Mouse (Mus musculus) 3T3-L1 (cell line): ENCODE results near the gene Zfp316.

Source experiments
- DNase-seq: peaks from one replicate; pipeline ENCODE4 v3.0.0-alpha.2; 2015; ENCODE audit warnings: low read depth, low spot score

Gene Zfp316

DNA sequence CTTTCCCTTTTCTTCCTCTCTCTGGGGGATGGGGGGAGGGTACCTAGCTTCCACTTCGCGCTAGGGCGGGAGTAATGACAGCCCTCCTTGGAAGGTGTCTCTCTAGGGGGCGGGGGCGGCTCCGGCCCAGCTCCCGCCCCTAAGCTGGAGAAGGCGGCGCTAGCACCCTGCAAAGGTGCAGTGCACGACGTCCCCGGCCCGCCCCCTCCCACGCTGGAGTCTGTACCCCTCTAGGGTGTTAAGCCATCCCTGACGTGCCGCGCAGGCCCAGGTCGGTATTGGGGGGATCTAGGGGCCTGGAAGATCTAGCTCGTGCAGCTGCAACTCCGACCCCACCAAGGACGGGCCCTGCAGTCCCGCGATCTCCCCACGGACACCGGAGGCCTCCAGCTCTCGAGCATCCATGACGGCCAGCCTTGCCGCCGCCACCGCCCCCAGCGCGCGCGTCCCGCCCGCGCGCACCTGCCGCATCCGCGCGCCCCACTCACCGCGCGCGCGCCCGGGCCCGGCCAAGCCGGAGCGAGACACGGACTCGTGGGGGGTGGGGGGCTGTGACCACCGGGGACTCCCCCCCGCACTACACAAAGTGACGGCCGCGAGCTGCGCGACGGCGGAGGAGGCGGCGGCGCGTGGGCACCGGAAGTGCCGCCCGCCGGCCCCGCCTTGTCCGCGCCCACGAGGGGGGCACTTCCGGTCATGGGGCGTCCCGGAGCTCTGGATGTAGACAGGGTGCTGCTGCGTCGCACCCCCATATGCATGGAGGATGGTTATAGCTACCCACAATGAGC, at the start of gene Zfp316:
TSS of gene Zfp316 (minus strand) at position 660 of the 788 bp plus-strand sequence.
- peak; percentile 65 for DNase-seq

DNA sequence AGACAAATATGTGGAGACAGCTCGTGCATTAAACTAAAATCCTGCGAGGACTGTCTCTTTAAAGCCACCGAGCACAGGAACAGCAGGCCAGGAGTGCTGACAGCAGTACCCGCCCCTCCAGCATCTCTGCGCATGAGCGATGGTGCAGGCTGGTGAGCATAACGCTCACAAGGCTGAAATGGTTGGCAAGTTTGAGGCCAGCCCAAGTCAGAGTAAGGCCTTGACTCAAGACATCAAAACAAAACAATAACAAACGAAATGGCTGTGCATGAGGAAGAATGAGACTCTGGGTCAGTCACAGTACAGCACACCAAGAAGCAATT, 47.4 kb upstream of the Zfp316 start:
- no peak for DNase-seq

DNA sequence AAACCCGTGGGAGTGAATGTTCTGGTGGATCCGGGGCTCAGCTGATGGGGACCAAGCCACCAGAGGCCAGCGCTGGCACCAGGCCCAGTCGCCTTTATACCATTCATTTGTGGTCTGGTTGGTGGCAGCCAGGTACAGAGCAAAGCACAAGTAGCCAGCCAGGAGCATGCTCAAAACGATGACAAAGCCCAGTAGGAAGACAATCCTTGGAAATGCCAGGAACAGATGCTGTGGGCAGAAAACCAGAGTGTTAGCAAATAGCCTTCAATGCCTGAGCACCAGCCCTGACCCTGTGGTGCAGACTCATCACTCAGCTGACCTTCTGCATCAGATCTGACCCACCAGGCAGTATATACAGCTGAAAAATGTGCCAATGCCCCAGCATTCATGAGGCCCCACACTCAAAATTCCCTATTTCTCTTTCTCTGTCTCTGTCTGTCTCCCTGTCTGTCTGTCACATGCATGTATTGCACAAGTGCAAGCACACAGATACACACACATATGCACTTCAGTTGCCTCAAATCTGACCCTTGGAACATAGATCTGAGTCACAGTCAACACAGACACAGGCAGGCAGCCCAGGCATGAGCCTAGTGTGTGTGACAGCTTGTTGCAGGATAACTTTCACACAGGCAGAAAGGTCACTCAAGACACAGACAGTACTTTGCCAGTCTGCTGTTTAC, 46.9 kb upstream of the Zfp316 start:
- DNase-seq, result no peak

DNA sequence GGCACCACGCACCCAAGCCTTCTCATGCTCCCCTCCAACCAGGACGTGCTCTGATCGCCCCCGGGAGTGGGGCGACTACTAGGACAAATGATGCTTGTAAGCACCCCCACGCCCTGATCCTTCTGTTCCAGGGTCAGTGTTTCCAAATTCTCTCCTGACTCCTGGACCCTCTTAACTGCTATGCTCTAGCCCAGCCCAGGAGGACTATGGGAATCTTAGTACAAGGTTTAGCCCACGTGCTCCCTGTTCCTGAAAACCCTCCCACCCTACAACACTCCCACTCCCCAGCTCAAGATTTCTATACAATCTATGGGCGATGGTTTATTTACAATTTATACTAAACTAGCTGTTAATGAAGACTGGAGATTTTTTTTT, 45.7 kb upstream of the Zfp316 start:
- no peak for DNase-seq

DNA sequence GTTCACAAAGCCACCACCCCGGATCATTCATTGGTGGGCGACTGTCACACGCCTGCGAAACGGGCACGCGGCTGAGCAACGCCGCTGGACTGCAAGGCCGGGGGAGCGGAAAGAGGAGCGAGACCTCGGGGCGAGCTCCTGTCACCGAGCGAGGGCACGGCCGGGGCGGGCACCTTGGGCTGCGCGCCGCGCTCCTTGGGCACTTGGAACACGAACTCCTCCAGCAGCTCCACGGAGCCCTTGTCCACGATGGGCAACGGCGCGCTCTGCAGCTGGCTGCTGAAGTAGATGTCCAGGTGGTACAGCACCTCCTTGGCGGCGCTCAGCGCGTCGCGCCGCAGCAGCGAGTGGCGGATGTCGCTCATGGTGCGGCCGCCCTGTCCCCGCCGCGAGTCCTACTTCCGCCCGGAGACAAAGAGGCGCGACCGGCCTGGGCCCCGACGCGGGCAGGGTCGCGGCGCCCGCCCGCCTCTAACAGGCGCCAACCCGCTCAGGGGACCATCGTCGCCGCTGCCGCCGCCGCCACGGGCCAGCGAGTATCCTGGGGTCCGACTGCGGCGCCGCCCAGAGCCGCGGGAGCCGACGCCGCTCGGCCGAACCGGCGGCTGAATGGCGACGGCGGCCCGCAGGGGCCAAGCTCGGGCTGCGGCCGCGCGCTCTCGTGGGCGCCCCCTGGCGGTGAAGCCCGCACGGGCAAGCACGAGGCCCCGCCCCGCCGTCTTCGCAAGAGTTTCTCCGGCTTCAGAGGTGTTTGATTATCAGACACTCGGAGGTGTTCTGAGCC, 45.1 kb upstream of the Zfp316 start, which contains the start of gene E130309D02Rik:
TSS of gene E130309D02Rik (minus strand) at position 631 of the 784 bp plus-strand sequence.
- DNase-seq, result peak; percentile 73

DNA sequence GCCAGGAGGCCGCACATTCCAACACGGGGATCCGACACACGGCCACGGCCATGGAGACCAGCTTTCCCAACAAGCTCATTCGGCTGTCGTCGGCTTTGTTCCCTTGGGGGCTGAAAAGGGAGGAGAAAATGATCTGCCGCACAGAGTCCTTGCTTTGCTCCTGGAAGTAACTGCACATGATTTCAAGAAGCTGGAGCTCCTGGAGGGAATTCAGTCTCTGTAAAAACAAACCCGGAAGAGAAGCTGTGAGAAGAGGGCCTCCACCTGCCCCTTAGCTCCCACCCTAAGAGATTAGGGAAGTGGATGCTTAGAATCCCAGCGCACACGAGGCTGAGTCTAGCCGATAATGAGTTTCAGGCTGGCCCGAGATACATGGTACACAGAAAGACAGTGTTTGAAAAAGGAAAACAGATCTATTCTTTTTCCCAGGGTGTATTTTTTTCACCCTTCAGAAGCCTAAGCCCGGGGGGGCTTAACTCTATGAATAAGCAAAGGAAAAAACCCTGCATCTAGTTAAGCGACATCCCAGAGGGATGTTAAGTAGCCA, 44.4 kb upstream of the Zfp316 start:
- DNase-seq, result no peak

DNA sequence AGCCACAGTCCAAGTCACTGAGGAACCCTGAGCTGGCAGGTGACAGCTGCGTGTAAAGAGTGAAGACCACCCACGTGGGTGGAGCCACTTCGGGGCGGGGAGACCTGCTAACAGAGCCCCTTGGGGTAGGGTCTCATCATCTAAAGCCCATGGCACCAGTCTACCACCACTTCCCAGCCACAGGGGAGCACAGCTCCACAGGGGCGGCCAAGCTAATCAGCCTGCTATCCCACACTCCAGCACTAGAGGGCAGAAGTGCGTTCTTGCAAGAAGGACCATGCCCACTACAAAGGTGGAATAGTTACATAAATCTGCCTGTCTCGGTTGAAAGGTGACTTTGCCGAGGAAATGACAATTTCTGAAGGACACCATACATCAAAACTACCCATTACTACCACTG, 42.1 kb upstream of the Zfp316 start:
- peak; percentile 86 for DNase-seq

DNA sequence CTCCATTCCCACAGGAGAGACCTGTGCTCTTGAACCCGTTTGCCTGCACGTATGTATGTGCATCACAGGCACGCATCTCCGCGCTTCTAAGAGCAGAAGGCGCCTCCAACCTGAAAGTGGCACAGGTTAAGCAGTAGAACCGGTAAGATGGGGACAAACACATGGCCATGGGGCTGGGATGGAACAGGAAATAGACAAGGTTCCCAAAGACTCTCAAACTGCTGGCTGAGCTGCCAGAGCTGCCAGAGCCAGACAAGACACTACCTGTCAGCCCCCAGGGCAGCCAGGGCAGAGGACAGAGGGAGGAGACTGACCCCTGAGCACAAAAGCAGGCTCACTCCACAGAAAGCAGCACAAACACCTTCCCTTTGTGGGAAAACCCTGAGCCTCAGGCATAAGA, 40.1 kb upstream of the Zfp316 start:
- no peak for DNase-seq

DNA sequence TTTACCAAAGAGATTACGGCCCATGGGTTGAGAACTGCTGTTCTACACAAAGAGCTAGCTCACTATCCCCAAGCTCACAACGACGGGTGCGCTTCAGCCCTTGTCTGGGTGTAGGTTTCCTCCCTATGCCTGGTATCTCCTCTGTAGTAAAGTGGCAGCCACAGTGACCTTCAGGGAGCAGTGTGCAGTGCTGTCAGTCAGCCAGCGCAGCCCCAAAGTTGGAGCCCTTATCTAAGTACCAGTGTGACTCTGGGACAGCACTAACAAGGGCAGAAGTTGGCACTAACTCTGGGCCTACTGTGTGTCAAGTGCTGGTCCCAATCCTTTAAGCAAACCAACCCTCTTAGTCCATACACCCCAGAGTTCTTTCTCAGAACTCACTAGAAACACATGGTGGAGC, 39.0 kb upstream of the Zfp316 start:
- no peak for DNase-seq

DNA sequence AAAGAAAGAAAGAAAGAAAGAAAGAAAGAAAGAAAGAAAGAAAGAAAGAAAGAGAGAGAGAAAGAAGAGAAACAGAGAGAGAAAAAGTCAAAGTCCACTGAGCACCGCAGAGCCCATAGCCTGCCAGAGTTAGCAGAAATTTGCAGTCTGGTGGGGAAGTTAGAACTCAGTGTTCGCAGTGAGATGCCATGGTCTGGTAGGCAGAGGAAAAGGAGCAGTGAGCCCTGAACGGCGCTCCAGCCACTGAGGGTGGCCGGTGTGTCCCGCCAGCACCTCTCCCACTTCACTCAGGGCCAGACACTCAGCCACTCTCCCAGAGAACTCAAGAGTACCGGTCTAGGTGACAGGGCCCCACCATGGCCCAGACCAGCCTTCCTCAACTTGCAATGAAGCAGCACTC, 34.4 kb upstream of the Zfp316 start:
- DNase-seq, result no peak

DNA sequence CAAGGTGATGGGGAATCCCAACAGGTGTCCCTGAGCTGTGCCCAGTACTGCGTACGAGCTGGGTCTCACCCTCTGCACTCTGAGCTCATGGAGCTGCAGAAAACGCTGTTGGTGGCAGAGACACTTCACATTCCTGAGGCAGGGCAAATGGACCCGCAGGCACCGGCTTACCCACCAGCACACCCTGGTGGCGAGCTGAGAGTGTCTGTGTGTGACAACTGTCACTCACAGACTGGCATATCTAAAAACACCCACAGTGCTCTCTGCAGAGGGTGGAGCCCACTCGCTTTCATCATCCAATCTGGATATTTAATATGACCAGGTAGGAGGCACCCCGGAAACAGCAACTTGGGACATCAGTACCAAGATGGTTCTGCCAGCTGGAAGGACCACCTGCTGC, 31.5 kb upstream of the Zfp316 start:
- DNase-seq, result no peak

DNA sequence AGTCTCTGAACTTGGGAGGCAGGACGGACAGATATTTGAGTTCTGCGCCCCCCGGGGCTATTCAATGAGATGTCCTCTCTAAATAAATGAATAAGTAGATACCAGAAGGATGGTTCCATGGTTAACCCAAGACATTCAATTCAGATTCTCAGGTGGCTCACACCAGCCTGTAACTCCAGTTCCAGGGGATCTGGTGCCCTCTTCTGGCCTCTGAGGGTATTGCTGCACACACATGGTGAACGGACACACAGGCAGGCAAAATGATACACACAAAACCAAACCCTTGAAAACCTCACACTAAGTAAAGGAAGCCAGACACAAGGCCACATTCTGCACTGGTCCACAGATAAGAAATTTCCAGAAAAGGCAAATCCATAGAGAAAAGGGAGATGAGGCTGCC, 29.9 kb upstream of the Zfp316 start:
- peak; percentile 59 for DNase-seq

DNA sequence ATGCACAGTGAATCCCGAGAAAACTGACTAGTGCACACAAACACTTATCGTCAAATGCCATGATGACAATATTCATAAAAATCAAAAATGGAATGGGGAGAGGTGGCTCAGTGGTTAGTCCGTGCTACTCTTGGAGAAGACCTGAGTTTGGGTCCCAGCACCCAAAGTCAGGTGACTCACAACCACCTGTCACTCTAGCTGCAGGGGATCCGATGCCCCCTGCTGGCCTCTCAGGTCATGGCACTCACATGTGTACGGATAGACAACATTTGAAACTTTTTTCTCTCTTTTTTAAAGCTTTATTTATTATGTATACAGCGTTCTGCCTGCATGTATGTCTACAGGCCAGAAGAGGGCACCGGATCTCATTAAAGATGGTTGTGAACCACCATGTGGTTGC, 28.6 kb upstream of the Zfp316 start:
- no peak for DNase-seq

DNA sequence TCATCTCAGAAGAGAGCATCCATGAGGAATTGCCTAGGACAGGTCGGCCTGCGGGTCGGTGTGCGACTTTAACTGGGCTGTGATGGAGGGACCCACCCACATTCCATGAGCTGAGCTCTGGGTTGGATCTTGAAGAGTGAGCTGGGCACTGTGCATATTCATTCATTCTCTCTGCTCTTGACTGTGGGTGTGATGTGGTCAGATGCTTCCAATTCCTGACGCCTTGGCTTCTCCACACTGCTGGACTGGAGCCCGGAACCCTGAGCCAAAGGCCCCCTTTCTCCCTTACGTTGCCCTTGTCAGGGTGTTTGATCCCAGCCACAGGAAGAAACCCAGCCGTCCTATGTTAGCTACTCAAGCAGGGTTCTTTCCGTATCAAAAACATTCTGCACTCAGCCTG, 28.2 kb upstream of the Zfp316 start:
- no peak for DNase-seq

DNA sequence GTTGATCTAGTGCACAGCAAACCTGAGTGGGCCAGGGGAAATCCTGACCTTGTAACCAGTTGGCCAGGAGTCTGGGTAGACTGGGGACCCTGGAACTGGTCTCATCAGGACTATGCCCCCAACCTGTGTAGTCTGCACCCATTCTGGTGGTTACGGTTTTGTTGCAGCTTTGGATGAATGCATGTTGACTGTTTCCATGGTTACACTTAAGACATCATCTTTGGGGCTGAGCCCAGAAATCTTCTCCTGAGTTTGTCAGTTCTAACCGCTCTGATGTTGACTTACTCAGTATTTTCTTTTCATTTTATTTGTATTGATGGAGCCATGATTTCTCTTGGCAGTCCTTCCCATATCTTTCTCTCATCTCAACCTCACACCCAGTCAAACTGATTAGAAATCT, 25.5 kb upstream of the Zfp316 start:
- DNase-seq, result no peak

DNA sequence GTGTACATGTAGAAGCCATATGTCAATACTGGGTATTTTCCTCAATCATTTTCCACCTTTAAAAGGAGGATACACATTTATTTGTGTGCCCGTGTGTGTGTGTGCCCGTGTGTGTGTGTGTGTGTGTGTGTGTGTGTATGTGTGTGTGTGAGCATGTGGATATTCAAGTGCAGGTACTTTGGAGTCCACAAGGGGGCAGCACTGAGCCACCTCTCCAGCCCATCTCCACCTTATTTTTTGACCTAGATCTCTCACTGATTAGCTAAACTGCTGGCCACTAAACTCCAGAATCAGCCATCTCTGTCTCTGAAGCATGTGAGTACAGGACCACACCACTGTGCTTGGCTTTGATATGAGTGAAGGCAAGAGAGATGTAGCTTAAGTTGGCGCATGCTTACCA, 25.0 kb upstream of the Zfp316 start:
- DNase-seq, result no peak

DNA sequence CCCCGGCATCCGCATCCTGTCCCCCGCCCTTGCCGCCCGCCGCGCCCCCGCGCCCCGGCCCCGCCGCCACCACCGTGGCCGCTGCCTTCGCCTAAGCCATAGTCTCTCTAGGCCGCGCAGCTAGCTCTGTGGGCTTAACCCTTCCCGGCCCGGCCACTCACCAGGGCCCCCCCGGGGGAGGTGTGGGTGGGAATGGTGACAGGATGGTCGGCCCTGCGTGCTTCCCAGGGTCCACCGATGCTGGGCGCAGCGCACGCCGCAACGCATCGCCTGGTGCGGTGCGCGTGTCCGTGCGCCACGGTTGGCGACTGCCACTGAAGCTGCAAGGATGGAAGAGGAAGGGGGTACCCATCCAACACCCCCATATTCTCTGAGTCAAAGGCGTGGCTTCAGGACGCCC, 23.6 kb upstream of the Zfp316 start, which contains the start of gene Zfp853:
TSS of gene Zfp853 (minus strand) at position 220 of the 400 bp plus-strand sequence.
- no peak for DNase-seq

DNA sequence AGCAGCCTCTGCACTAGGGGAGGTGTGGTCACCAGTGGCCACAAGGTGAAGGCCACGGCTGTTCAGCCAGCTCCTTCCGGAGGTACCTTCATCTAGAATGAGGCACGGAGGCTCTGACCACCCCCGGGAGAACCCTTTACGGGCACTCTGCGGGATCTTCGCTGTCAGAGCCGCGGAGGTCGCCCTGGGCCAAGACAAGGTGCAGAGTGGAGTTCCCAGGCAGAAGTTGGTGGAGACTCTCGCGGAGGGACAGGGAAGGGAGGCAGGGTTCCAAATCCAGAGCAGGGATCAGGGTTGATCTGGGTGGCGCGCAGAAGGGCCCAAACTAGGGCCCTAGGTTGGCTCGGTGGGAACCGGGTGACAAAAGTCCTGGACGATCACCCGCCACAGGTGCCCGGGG, 23.1 kb upstream of the Zfp316 start:
- DNase-seq, result no peak

DNA sequence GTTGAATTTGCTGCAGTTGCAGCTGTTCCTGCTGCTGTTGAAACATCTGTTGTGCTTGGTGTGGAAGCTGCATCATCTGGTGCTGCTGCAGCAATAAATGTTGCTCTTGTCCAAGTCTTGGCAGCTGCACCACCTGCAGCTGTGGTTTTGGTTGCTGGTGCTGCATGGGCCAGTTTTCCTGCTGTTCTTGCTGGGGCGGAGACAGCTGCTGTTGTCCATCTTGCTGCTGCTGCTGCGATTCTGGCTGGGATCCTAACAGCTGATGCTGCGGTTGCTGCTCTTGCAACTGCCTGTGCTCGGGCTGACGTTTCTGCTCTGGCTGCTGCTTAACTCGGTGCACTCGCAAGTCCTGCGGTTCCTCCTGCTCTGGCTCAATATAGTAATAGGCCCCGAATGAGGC, 19.5 kb upstream of the Zfp316 start:
- DNase-seq, result no peak

DNA sequence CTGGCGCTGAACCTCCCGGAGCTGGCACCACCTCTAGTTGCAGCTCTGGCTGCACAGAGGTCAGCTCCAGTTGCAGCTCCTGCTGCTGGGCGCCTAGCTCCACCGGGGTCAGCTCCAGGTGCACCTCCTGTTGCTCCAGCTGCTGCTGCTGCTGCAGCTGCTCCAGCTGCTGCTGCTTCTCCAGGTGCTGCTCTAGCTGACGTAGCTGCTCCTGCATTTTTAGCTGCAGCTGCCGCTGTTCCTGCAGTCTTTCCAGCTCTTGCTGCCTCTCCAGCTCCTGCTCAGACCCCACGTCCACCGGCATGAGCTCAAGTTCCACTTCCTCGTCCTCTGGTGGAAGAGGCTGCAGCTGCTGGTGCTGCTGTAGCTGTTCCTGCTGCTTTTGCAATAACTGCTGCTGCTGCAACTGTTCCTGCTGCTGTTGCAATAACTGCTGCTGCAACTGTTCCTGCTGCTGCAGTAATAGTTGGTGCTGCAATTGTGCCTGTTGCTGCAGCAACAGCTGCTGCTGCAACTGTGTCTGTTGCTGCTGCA, 18.6 kb upstream of the Zfp316 start:
- DNase-seq, result no peak

DNA sequence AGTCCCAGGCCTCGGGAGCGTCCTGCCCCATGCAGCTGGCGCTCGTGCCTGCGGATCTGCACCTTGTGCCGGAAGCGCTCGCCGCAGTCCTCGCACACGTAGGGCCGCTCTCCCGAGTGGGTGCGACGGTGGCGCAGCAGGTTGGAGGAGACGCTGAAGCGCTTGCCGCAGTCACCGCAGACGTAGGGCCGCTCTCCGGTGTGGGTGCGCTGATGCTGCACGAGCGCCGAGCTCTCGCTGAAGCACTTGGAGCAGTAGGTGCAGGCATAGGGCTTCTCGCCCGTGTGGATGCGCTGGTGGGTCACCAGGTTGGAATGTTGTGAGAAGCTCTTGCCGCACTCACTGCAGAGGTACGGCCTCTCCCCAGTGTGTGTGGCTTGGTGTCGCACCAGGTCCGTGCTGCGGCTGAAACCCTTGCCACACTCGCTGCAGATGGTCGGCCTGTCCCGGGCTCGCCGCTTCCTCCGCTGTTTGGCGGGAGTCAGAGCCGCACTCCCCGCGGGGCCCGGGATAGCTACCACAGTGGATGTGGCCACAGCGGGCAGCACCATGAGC, 18.0 kb upstream of the Zfp316 start:
- no peak for DNase-seq

DNA sequence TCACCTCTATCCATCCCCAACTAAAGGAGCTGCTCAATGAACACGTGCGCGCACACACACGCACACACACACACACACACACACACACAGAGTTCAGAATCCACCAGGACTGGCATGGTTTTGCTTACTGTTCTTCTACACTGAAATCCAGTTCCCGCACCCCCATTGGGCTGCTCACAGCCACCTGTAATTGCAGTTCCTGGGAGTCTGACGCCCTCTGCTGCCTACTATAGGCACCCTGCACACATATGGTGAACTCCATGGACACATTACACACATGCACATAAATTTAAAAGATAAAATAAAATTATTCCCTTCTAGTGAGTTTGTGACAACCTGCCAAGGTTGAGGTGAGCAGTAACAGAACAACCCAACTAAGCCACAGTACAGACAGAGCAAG, 14.9 kb upstream of the Zfp316 start:
- no peak for DNase-seq
